Mouse (Mus musculus): ENCODE data around the gene Parp16. TPM values are rescaled to one million over a fixed set of nuclear protein-coding genes. Genes with fewer than 3 reads are reported as not detected.
A peak's percentile ranks its signal among the peaks of the same experiment; 100 is the strongest.

The Parp16 gene
- 5.4 and 6.5 TPM in 2 replicates for polyA plus RNA-seq (2015; fragmentation: Nextera tagmentation; extraction: Ambion mirVana)

DNA sequence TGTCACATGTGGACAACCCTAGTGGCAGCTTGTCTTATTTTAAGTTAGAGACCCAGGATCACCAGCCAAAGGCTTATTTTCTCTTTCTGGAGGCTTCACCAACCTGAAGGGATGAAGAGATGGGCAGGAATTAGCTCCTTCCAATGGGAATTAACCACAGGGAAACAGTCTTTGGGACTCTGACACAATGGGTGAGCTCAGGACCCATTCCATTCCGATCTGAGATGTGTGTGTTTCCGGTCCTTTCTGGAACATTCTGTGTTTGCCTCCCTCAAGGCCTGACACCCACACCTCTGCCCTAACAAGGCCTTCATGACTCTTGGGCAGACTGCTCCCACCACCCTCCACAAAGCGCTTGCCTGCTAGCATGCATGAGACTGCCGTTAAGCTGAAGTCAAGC is at the start of gene Parp16:
TSS of gene Parp16 (plus strand) at position 301 of the 400 bp plus-strand sequence.
- H3K4me3 ChIP-seq (ENCODE audit: low read length), result no peak within 1 kb of the TSS; the same call in 1 of the 2 replicates
- peak within 1 kb of the TSS; percentile 69 for H3K9ac ChIP-seq (ENCODE audit: low read length)
- peak within 1 kb of the TSS; percentile 41 for H3K4me2 ChIP-seq (ENCODE audit: low read depth, low read length)
- H3K9me3 ChIP-seq (replicated peaks; ENCODE audit: control insufficient read depth, low read length), result no peaks in the 10 kb centered on the region
- no peak for ATAC-seq (replicated peaks; ENCODE audit: extremely low read depth, insufficient read depth, low FRiP score)
- H3K27me3 ChIP-seq (ENCODE audit: control insufficient read depth, insufficient read depth, low read length), result no peaks in the 10 kb centered on the region
- peaks cover 33% of the 10 kb centered on the region for H3K4me1 ChIP-seq (ENCODE audit: control insufficient read depth, insufficient read depth, low read length)
- H3K27ac ChIP-seq (ENCODE audit: low read length), result peak within 1 kb of the TSS; percentile 96
- WGBS, result 73% methylated on average over 4 of the region's 4 CpGs
- H3K36me3 ChIP-seq (ENCODE audit: control insufficient read depth, insufficient read depth), result no peaks in the 10 kb centered on the region

DNA sequence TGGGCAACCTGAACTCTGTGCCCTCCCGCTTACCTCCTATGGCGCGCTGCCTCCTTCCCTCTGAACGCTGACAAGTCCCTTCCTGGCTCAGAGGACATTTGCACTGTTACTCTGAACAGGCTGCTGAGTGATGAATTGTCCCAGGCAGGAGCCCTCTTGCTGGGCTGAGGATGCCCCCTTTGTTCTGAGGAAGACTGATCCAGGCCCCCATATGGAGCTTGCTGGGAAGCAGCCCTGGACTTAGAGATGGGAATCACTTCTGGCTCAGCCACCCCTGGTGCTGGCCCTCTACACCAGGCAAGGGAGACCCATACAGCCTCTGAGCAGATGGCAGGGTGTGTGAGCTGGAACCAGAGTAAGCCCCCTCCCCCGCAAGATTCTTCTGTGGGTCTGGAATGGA is 49.2 kb upstream of the Parp16 start:
- Histone ChIP-seq H3K27me3 (ENCODE audit: control insufficient read depth, insufficient read depth, low read length) (peaks cover 6% of the 10 kb centered on the region), H3K9ac (ENCODE audit: low read length) (no peak overlapping the region), H3K4me1 (ENCODE audit: control insufficient read depth, insufficient read depth, low read length) (no peaks in the 10 kb centered on the region; the same call in 1 of the 2 replicates), H3K27ac (ENCODE audit: low read length) (no peak overlapping the region), H3K36me3 (ENCODE audit: control insufficient read depth, insufficient read depth) (no peaks in the 10 kb centered on the region), H3K4me2 (ENCODE audit: low read depth, low read length) (no peak overlapping the region), H3K4me3 (ENCODE audit: low read length) (no peak overlapping the region), H3K9me3 (replicated peaks; ENCODE audit: control insufficient read depth, low read length) (no peaks in the 10 kb centered on the region)
- WGBS, result 83% methylated on average over 5 of the region's 5 CpGs
- ATAC-seq (replicated peaks; ENCODE audit: extremely low read depth, insufficient read depth, low FRiP score), result no peak

DNA sequence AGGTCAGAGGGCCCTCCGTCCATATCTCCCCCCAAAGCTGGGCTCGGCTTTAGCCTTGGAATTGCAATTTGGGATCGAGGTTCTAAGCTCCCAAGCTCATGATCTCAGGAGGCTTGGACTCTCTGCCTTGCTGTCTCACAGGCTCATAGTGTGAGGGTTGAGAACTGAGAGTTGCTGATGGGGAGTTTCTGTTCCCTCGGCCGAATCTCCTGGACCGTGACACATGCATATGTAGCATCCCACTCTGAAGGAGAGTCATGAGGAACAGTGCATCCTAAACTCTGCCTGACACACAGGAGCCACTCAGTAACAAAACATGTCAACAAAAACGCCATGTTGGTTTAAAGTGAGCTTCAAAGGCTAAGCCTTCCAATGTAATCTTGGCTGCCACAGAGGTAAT is 46.6 kb upstream of the Parp16 start:
- Histone ChIP-seq H3K9ac (ENCODE audit: low read length) (no peak overlapping the region), H3K9me3 (replicated peaks; ENCODE audit: control insufficient read depth, low read length) (no peaks in the 10 kb centered on the region)
- WGBS, result 73% methylated on average over 7 of the region's 7 CpGs

DNA sequence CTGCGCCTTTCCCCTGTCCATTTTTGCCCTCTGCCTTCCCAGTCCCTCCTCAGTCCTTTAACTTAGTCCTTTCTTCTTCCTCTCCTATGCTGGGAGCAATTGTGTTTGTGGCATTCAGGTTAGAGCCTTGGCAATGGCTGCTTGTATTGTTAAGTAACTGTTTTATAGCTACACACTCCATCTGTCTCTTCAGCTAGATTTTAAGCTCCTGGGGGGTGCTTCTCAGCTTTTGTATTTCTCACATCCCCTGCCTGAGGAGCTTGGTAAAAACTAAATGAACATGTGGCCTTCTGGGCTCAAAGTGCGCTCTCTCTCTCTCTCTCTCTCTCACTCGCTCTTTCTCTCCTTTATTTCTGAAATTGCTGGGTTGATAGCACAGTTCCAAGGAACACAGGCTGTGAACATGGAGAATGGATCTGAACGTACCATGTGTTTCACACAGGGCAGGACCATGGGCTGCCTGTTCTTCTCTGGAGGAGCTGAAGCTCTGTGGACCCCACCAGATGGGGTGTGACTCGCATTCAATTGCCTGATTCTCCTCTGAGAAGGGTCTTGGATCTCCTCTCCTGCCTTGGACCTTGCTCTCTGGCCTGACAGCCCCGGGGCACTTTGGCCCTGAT is 42.3 kb upstream of the Parp16 start:
- Histone ChIP-seq H3K27ac (ENCODE audit: low read length) (no peak overlapping the region), H3K4me3 (ENCODE audit: low read length) (no peak overlapping the region), H3K9ac (ENCODE audit: low read length) (no peak overlapping the region), H3K36me3 (ENCODE audit: control insufficient read depth, insufficient read depth) (no peaks in the 10 kb centered on the region), H3K9me3 (replicated peaks; ENCODE audit: control insufficient read depth, low read length) (no peaks in the 10 kb centered on the region), H3K4me2 (ENCODE audit: low read depth, low read length) (no peak overlapping the region), H3K27me3 (ENCODE audit: control insufficient read depth, insufficient read depth, low read length) (no peaks in the 10 kb centered on the region), H3K4me1 (ENCODE audit: control insufficient read depth, insufficient read depth, low read length) (peaks cover 6% of the 10 kb centered on the region; the same call in 1 of the 2 replicates)
- 71% methylated on average over 6 of the region's 6 CpGs for WGBS
- no peak for ATAC-seq (replicated peaks; ENCODE audit: extremely low read depth, insufficient read depth, low FRiP score)

More for the DNA sequence above, 46.6 kb upstream of the Parp16 start:
- Histone ChIP-seq H3K4me2 (ENCODE audit: low read depth, low read length) (no peak overlapping the region), H3K27ac (ENCODE audit: low read length) (no peak overlapping the region), H3K36me3 (ENCODE audit: control insufficient read depth, insufficient read depth) (no peaks in the 10 kb centered on the region), H3K4me1 (ENCODE audit: control insufficient read depth, insufficient read depth, low read length) (no peaks in the 10 kb centered on the region), H3K4me3 (ENCODE audit: low read length) (no peak overlapping the region), H3K27me3 (ENCODE audit: control insufficient read depth, insufficient read depth, low read length) (peaks cover 2% of the 10 kb centered on the region; the same call in 1 of the 2 replicates)
- ATAC-seq (replicated peaks; ENCODE audit: extremely low read depth, insufficient read depth, low FRiP score), result no peak

DNA sequence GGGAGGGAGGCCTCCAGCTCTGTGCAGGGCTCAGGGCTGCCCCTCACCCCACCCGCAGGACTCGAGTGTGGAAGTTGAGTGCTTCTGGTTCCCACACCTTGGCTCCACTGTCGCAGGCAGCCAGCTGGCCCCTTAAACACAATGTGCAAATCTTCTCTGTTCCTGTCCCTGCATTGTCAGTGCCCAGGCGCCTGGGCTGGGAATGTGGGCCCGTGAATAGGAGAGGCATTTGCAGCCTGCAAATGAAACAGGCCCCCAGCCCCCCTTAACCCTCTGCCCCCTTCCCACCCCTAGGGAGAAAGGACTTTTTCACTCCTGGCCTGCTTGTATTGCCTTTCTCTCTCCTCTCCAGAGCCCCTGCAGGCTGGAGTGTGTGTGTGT is 41.8 kb upstream of the Parp16 start:
- no peak overlapping the region for H3K4me3 ChIP-seq (ENCODE audit: low read length)
- no peak for ATAC-seq (replicated peaks; ENCODE audit: extremely low read depth, insufficient read depth, low FRiP score)
- H3K4me2 ChIP-seq (ENCODE audit: low read depth, low read length), result no peak overlapping the region
- WGBS, result 28% methylated on average over 5 of the region's 5 CpGs
- H3K27me3 ChIP-seq (ENCODE audit: control insufficient read depth, insufficient read depth, low read length), result no peaks in the 10 kb centered on the region
- no peaks in the 10 kb centered on the region for H3K9me3 ChIP-seq (replicated peaks; ENCODE audit: control insufficient read depth, low read length)
- peaks cover 6% of the 10 kb centered on the region; the same call in 1 of the 2 replicates for H3K4me1 ChIP-seq (ENCODE audit: control insufficient read depth, insufficient read depth, low read length)
- no peaks in the 10 kb centered on the region for H3K36me3 ChIP-seq (ENCODE audit: control insufficient read depth, insufficient read depth)
- H3K9ac ChIP-seq (ENCODE audit: low read length), result no peak overlapping the region
- no peak overlapping the region for H3K27ac ChIP-seq (ENCODE audit: low read length)

DNA sequence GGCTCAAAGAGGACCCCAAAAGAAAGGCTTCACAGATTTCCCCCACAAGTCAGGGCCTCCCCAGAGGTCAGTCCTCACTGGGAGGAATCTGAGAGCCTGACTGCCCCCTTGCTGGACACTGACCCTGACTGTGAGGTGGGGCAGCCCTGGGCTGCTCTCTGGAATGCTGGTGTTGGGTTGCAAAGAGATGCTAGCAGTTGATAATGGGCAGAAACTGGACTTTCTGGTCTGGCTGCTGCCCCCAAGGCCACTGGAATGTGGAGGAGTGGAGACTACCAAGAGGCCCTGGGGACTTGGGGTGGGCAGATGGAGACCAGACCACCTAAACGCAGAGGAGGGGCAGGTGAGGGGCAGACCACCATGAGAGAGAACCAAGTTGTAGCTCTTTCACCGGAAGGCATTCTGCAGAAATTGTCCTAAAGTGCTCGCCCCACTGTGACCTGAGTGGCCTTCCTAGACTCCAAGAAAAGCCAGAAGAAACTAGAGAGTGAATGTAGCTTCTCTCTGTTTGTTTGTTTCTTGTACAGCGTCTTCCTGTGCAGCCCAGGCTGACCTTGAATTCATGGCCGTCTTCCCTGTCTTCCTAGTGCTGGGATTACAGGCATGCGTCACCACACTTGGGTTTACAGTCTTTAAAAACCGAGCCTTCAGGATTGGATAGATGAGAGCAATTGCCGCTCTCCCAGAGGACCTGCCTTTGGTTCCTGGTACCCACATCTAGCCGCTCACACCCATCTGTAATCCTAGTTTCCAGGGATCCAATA is 40.3 kb upstream of the Parp16 start:
- Histone ChIP-seq H3K27ac (ENCODE audit: low read length) (no peak overlapping the region), H3K9ac (ENCODE audit: low read length) (no peak overlapping the region), H3K4me2 (ENCODE audit: low read depth, low read length) (no peak overlapping the region), H3K36me3 (ENCODE audit: control insufficient read depth, insufficient read depth) (no peaks in the 10 kb centered on the region), H3K27me3 (ENCODE audit: control insufficient read depth, insufficient read depth, low read length) (peaks cover 3% of the 10 kb centered on the region; the same call in 1 of the 2 replicates), H3K4me1 (ENCODE audit: control insufficient read depth, insufficient read depth, low read length) (peaks cover 6% of the 10 kb centered on the region; the same call in 1 of the 2 replicates), H3K4me3 (ENCODE audit: low read length) (no peak overlapping the region), H3K9me3 (replicated peaks; ENCODE audit: control insufficient read depth, low read length) (no peaks in the 10 kb centered on the region)
- 71% methylated on average over 9 of the region's 9 CpGs for WGBS
- no peak for ATAC-seq (replicated peaks; ENCODE audit: extremely low read depth, insufficient read depth, low FRiP score)

DNA sequence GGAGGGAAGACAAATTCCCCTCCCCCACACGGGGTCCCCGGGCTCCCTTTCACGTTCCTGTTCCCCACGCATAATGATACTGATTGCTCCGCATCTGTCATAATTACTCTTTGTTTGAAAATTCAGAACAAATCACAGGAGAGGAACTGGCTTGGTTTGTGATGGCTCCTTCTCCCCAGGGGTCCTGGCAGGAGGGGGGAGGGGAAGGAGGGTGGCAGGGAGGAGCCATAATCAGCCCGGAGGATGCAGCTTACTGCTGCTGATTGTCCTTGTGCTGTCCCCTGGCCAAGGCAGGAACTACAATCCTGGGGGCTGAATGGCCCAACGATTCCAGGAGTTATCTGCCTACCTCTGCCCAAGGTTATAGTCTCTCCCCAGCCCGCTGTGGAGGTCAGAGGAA is 38.5 kb upstream of the Parp16 start:
- no peak overlapping the region for H3K27ac ChIP-seq (ENCODE audit: low read length)
- no peak overlapping the region for H3K9ac ChIP-seq (ENCODE audit: low read length)
- no peak for ATAC-seq (replicated peaks; ENCODE audit: extremely low read depth, insufficient read depth, low FRiP score)
- H3K4me1 ChIP-seq (ENCODE audit: control insufficient read depth, insufficient read depth, low read length), result peaks cover 6% of the 10 kb centered on the region; the same call in 1 of the 2 replicates
- H3K36me3 ChIP-seq (ENCODE audit: control insufficient read depth, insufficient read depth), result no peaks in the 10 kb centered on the region
- peaks cover 14% of the 10 kb centered on the region for H3K27me3 ChIP-seq (ENCODE audit: control insufficient read depth, insufficient read depth, low read length)
- no peak overlapping the region for H3K4me3 ChIP-seq (ENCODE audit: low read length)
- H3K9me3 ChIP-seq (replicated peaks; ENCODE audit: control insufficient read depth, low read length), result no peaks in the 10 kb centered on the region
- H3K4me2 ChIP-seq (ENCODE audit: low read depth, low read length), result no peak overlapping the region
- 11% methylated on average over 8 of the region's 8 CpGs for WGBS

DNA sequence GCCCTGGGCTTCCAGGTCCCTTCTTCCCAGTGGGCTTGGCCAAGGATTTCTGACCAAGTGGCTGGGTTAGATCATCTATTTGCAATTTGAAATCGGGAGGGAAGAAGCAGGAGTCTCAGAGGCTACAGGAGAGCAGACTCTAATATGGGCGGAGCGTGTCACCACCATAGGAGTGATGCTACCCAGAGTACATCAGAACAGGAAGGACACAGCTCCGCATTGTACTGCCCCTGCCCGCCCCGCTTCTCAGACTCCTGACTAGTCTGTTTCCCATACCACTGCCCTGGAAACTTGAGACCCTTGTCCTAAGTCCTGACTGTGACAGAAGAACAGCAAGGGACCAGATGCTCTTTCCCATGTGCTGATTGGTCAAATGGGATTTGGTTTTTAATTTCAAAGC is 37.5 kb upstream of the Parp16 start:
- Histone ChIP-seq H3K36me3 (ENCODE audit: control insufficient read depth, insufficient read depth) (no peaks in the 10 kb centered on the region), H3K4me2 (ENCODE audit: low read depth, low read length) (no peak overlapping the region), H3K27ac (ENCODE audit: low read length) (no peak overlapping the region)

DNA sequence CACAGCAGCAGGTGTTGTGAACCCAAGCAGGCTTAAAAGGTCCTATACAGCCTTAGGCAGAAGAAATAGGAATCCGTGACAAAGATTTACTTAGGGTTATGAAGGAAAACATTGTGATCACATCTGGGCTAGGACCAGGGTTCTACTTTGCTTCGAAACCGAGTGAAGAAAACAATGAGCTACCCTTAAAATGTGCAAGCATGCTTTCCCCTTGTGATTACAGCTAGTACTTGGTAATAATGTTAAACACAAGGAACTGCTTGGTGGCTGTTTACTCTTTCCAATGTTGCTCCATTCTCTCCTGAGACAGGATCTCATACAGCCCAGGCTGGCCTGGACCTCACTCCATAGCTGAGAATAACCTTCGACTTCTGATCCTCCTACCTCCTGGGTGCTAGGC is 34.0 kb upstream of the Parp16 start:
- Histone ChIP-seq H3K9me3 (replicated peaks; ENCODE audit: control insufficient read depth, low read length) (peaks cover 3% of the 10 kb centered on the region; the same call in 1 of the 2 replicates), H3K36me3 (ENCODE audit: control insufficient read depth, insufficient read depth) (no peaks in the 10 kb centered on the region), H3K27me3 (ENCODE audit: control insufficient read depth, insufficient read depth, low read length) (peaks cover 40% of the 10 kb centered on the region), H3K4me3 (ENCODE audit: low read length) (no peak overlapping the region), H3K9ac (ENCODE audit: low read length) (no peak overlapping the region), H3K27ac (ENCODE audit: low read length) (no peak overlapping the region), H3K4me2 (ENCODE audit: low read depth, low read length) (no peak overlapping the region), H3K4me1 (ENCODE audit: control insufficient read depth, insufficient read depth, low read length) (peaks cover 12% of the 10 kb centered on the region; the same call in 1 of the 2 replicates)
- ATAC-seq (replicated peaks; ENCODE audit: extremely low read depth, insufficient read depth, low FRiP score), result no peak
- WGBS, result 70% methylated on average over 4 of the region's 4 CpGs

More for the DNA sequence above, 37.5 kb upstream of the Parp16 start:
- no peak; the same call in 1 of the 2 replicates for ATAC-seq (replicated peaks; ENCODE audit: extremely low read depth, insufficient read depth, low FRiP score)
- 25% methylated on average over 6 of the region's 6 CpGs for WGBS
- Histone ChIP-seq H3K9me3 (replicated peaks; ENCODE audit: control insufficient read depth, low read length) (no peaks in the 10 kb centered on the region), H3K4me1 (ENCODE audit: control insufficient read depth, insufficient read depth, low read length) (peaks cover 8% of the 10 kb centered on the region; the same call in 1 of the 2 replicates), H3K27me3 (ENCODE audit: control insufficient read depth, insufficient read depth, low read length) (peaks cover 24% of the 10 kb centered on the region), H3K4me3 (ENCODE audit: low read length) (no peak overlapping the region), H3K9ac (ENCODE audit: low read length) (no peak overlapping the region)

Measured in heart, embryonic 16.5 days (tissue).